Mouse (Mus musculus): Measurements from ENCODE around the gene Olfr301. TPM values are rescaled to one million over a fixed set of nuclear protein-coding genes. Genes with fewer than 3 reads are reported as not detected.

Gene Olfr301
- not detected for total RNA-seq (2021)
- long read RNA-seq, experiment 1 = 0 reads
- long read RNA-seq, experiment 2 = 0 reads

DNA sequence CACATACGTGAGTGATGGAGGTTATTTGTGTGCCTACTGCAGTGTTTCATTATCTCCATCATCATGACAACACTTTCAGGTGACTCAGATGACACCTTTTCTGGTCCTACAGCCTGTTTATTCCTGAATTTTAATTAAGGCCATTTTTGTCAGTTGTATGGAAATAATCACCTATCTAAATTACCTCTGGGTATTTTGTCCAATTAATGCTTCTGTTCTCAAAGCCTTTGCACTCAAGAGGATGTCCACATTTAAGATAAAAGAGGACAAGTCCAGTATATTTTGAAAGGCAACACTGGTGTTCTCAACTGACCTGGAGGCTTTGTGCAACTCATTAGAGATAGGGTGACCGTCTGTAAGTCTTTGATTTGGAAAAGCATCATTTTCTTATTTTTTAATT lies at the start of gene Olfr301:
Gene Olfr301, plus strand, starts transcription at position 301 of the 400 bp plus-strand sequence.
- no peak for DNase-seq

- no peak for DNase-seq
Measured at GRCm38 (mm10) chr7:86366828-86367227, 36.8 kb upstream of the Olfr301 start, which contains the start of gene Olfr305. TSS of gene Olfr305 (minus strand) at chr7:86366928.

DNA sequence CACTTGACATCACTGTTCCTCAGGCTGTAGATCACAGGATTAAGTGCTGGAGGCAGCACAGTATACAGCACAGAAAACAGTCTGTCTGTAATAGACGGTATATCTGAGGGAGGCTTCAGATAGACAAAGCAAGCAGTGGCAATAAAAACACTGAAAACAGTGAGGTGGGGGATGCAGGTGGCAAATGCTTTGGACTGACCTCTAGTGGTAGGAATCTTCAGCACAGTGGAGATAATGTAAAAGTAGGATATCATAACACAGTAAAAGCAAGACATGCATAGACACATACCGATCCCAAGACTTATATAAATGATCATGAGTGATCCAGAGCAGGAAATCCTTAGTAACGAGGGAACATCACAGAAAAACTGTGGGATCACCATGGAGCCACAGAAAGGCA lies 17.9 kb upstream of the Olfr301 start:
- no peak for DNase-seq

DNA sequence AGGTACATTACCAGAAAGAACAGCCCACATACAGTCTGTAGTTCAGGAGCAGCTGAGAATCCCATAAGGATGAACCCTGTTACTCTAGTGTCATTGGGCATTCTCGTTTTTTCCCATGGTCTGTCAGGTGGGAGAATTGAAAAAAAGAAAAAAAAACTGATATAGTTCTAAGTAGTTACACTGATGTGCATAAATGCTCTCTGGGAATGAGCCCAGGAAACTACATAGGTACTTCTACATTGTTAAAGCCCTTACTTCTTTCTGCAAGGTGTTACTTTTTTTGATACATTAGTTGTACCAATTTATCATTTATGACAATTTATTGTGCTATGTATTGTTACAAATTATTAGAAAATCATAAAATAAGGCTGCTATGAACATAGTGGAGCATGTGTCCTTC lies 17.1 kb upstream of the Olfr301 start, which contains the start of gene Olfr304:
Gene Olfr304, minus strand, starts transcription at position 101 of the 400 bp plus-strand sequence.
- DNase-seq = no peak

GRCm38 (mm10) chr7:86397689-86398088 lies 6.0 kb upstream of the Olfr301 start, which contains the start of gene Olfr303:
TSS of gene Olfr303 (minus strand) at chr7:86397789.
- no peak for DNase-seq

DNA sequence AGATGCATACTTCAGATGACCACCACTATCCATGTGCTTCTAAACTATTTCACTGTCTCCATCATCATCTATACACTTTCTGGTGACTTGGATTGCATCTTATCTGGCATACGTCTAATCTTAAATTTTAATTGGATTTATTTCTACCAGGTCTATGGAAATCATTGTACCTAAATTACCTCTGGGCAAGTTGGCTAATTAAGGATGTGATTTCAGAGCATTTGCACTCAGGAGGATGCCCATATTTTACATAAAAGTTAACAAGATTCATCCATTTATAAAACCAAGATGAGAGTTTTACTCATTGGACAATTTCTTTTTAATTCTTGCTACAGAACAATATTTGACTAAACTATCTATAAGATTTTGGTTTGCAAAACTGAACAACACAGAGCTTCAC lies 56.0 kb downstream of the Olfr301 start, which contains the start of gene Olfr299:
Gene Olfr299, plus strand, starts transcription at position 301 of the 400 bp plus-strand sequence.
- no peak for DNase-seq

Other genes starting within 250 kb of the Olfr301 start
- not detected for gene Vmn2r75, start 232.1 kb upstream of the Olfr301 start, total RNA-seq (2021)
- not detected for gene Vmn2r76, start 157.5 kb upstream of the Olfr301 start, total RNA-seq (2021)
- not detected for gene Olfr310, start 126.7 kb upstream of the Olfr301 start, total RNA-seq (2021)
- not detected for gene Olfr309, start 90.1 kb upstream of the Olfr301 start, total RNA-seq (2021)
- gene Olfr308, start 78.2 kb upstream of the Olfr301 start, total RNA-seq (2021) = not detected
- gene Olfr307, start 66.3 kb upstream of the Olfr301 start, total RNA-seq (2021) = not detected
- not detected for gene Olfr305, start 36.9 kb upstream of the Olfr301 start, total RNA-seq (2021)
- gene Olfr304, start 17.2 kb upstream of the Olfr301 start, total RNA-seq (2021) = not detected
- not detected for gene Olfr303, start 6.1 kb upstream of the Olfr301 start, total RNA-seq (2021)
- not detected for gene Olfr299, start 56.1 kb downstream of the Olfr301 start, total RNA-seq (2021)
- gene Olfr298, start 88.6 kb downstream of the Olfr301 start, total RNA-seq (2021) = not detected
- gene Olfr297, start 116.1 kb downstream of the Olfr301 start, total RNA-seq (2021) = not detected
- gene Olfr295, start 180.0 kb downstream of the Olfr301 start, total RNA-seq (2021) = not detected
- gene Olfr294, start 212.8 kb downstream of the Olfr301 start, total RNA-seq (2021) = not detected
- gene Olfr293, start 245.2 kb downstream of the Olfr301 start, total RNA-seq (2021) = not detected